Mouse (Mus musculus): ENCODE results near the gene Mdm1.

- TF ChIP-seq CTCF (IDR thresholded peaks at IDR 0.05; ENCODE audit: low read depth, low read length), result no peak
- no peak for TF ChIP-seq POLR2A (IDR thresholded peaks at IDR 0.05; ENCODE audit: extremely low read depth, insufficient read depth, low read length)
These were observed at the start of gene Mdm1 for GRCm38 (mm10) chr10:118141018-118141883.
